Comparison of ENCODE assay signal across 11 mouse cellular contexts in genomic region chr1:84851512-84852235, GRCm38 (mm10). TPM values are rescaled to one million over a fixed set of nuclear protein-coding genes. Genes with fewer than 3 reads are reported as not detected.
A peak's percentile ranks its signal among the peaks of the same experiment; 100 is the strongest.
DNase-seq lines count a peak whose midpoint lies in the region; ATAC-seq and TF ChIP-seq lines count a peak whose summit lies in the region.
"Had no signal": no experiment of that assay in that cellular context is flagged by ENCODE, and none has a peak within 500 bp of the region (broad histone marks: within the 10 kb centered on the region; RNA-seq: fewer than 3 reads in every experiment).

No protein-coding gene starts in this region.

- H3K4me1 ChIP-seq in midbrain, embryonic 10.5 days: peaks cover 15% of the 10 kb centered on the region
- no peaks in the 10 kb centered on the region for H3K4me1 ChIP-seq in midbrain, postnatal 0 days (ENCODE audit: insufficient read depth, low read length)
- H3K4me1 ChIP-seq in intestine, embryonic 16.5 days (ENCODE audit: control insufficient read depth, insufficient read depth, low read length): peaks cover 3% of the 10 kb centered on the region; the same call in 1 of the 2 replicates
- peaks cover 57% of the 10 kb centered on the region for H3K4me1 ChIP-seq in liver, embryonic 12.5 days

- WGBS in midbrain, embryonic 10.5 days: 36% methylated on average over 9 of the region's 9 CpGs
- WGBS in midbrain, postnatal 0 days: 32% methylated on average over 9 of the region's 9 CpGs
- WGBS in intestine, embryonic 16.5 days: 33% methylated on average over 9 of the region's 9 CpGs
- 34% methylated on average over 9 of the region's 9 CpGs for WGBS in liver, embryonic 12.5 days (ENCODE audit: insufficient replicate concordance)

- H3K36me3 ChIP-seq in midbrain, embryonic 10.5 days: peaks cover 21% of the 10 kb centered on the region
- H3K36me3 ChIP-seq in midbrain, postnatal 0 days (ENCODE audit: insufficient read depth, low read length): no peaks in the 10 kb centered on the region
- no peaks in the 10 kb centered on the region for H3K36me3 ChIP-seq in intestine, embryonic 16.5 days (ENCODE audit: control insufficient read depth, insufficient read depth, low read length)
- no peaks in the 10 kb centered on the region for H3K36me3 ChIP-seq in liver, embryonic 12.5 days

- peak overlapping the region; percentile 65; the same call in 1 of the 2 replicates for H3K27ac ChIP-seq in midbrain, embryonic 10.5 days (replicated peaks)
- no peak overlapping the region for H3K27ac ChIP-seq in midbrain, postnatal 0 days (ENCODE audit: low read depth, low read length)
- no peak overlapping the region for H3K27ac ChIP-seq in intestine, embryonic 16.5 days (ENCODE audit: low read length)
- H3K27ac ChIP-seq in liver, embryonic 12.5 days: peak overlapping the region; percentile 77

- intact Hi-C loops in left cerebral cortex, postnatal 4 days (cut with DNase I): no loop called here

- no peaks in the 10 kb centered on the region for H3K27me3 ChIP-seq in midbrain, embryonic 10.5 days (ENCODE audit: low read depth, poor library complexity, severe bottlenecking)
- H3K27me3 ChIP-seq in midbrain, postnatal 0 days (ENCODE audit: insufficient read depth, low read length): no peaks in the 10 kb centered on the region
- no peaks in the 10 kb centered on the region for H3K27me3 ChIP-seq in intestine, embryonic 16.5 days (replicated peaks; ENCODE audit: control insufficient read depth, insufficient read depth, low read length)
- no peaks in the 10 kb centered on the region for H3K27me3 ChIP-seq in liver, embryonic 12.5 days (replicated peaks)

- no peaks in the 10 kb centered on the region for H3K9me3 ChIP-seq in midbrain, embryonic 10.5 days (replicated peaks)
- no peaks in the 10 kb centered on the region for H3K9me3 ChIP-seq in midbrain, postnatal 0 days (ENCODE audit: low read length)
- H3K9me3 ChIP-seq in intestine, embryonic 16.5 days (ENCODE audit: control insufficient read depth, low read length): no peaks in the 10 kb centered on the region
- H3K9me3 ChIP-seq in liver, embryonic 12.5 days (replicated peaks): no peaks in the 10 kb centered on the region

- H3K4me3 ChIP-seq in midbrain, embryonic 10.5 days: no peak overlapping the region
- no peak overlapping the region for H3K4me3 ChIP-seq in midbrain, postnatal 0 days (ENCODE audit: low read depth, low read length)
- no peak overlapping the region for H3K4me3 ChIP-seq in intestine, embryonic 16.5 days (ENCODE audit: low read length)
- H3K4me3 ChIP-seq in liver, embryonic 12.5 days: no peak overlapping the region

- DNase-seq in midbrain, embryonic 10.5 days (ENCODE audit: low spot score): peak; percentile 37
- DNase-seq in midbrain, postnatal 0 days (ENCODE audit: low spot score): no peak
- no peak for DNase-seq in frontal cortex, adult 2 months (ENCODE audit: extremely low spot score in 1 of 2, low spot score in 1 of 2)
- no peak for DNase-seq in left cerebral cortex, postnatal 4 days
- no peak for DNase-seq in thymus, postnatal 4 days
- DNase-seq: cerebellum, adult 9-10 months; heart, postnatal 14 days; thymus, postnatal 25 days had no signal

- H3K9ac ChIP-seq in midbrain, postnatal 0 days (replicated peaks; ENCODE audit: low read length, poor library complexity, severe bottlenecking): no peak overlapping the region
- H3K9ac ChIP-seq in intestine, embryonic 16.5 days (ENCODE audit: low read depth, low read length): no peak overlapping the region
- no peak overlapping the region for H3K9ac ChIP-seq in liver, embryonic 12.5 days

- no peak for ATAC-seq in midbrain, postnatal 0 days (ENCODE audit: low FRiP score)
- 0 out of 2 replicates have a peak, but pooled peaks have one; percentile 25 for ATAC-seq in intestine, embryonic 16.5 days
- ATAC-seq in liver, embryonic 12.5 days: peak; percentile 78
- ATAC-seq: forebrain, embryonic 14.5 days had no signal

- no peak overlapping the region for H3K4me2 ChIP-seq in midbrain, postnatal 0 days (ENCODE audit: low read depth, low read length, poor library complexity, severe bottlenecking)
- H3K4me2 ChIP-seq in intestine, embryonic 16.5 days (ENCODE audit: low read depth, low read length): no peak overlapping the region
- H3K4me2 ChIP-seq in liver, embryonic 12.5 days: peak overlapping the region; percentile 42

- no peak for TF ChIP-seq CTCF in midbrain, postnatal 0 days (IDR thresholded peaks at IDR 0.05)

RNA-seq across cellular contexts. Expression of gene Trip12, which starts 11.4 kb away (rescaled TPM):
- polyA plus RNA-seq in midbrain, embryonic 10.5 days (2016; fragmentation: Nextera tagmentation; extraction: Ambion mirVana): 70.3 and 86.5 TPM in 2 replicates
- 120 and 154 TPM in 2 replicates for total RNA-seq in midbrain, postnatal 0 days (2014; rRNA removed)
- polyA plus RNA-seq in midbrain, postnatal 0 days (2015; fragmentation: Nextera tagmentation; extraction: Ambion mirVana): 23.8 and 37.1 TPM in 2 replicates
- polyA plus RNA-seq in intestine, embryonic 16.5 days (2015; fragmentation: Nextera tagmentation; extraction: Ambion mirVana): 34.5 and 42.9 TPM in 2 replicates
- polyA plus RNA-seq in liver, embryonic 12.5 days (2016; fragmentation: Nextera tagmentation; extraction: Ambion mirVana): 53.6 and 57.9 TPM in 2 replicates
- 80.3 and 91.5 TPM in 2 replicates for polyA plus RNA-seq in frontal cortex, adult 2 months (2012; rRNA removed)
- 100 to 1,000 TPM; 218 to 235 TPM for total RNA-seq in left cerebral cortex, postnatal 4 days (2021)

RNA-seq across cellular contexts. Expression of gene Fbxo36, which starts 12.0 kb away (rescaled TPM):
- 9.8 and 10.9 TPM in 2 replicates for polyA plus RNA-seq in midbrain, embryonic 10.5 days (2016; fragmentation: Nextera tagmentation; extraction: Ambion mirVana)
- total RNA-seq in midbrain, postnatal 0 days (2014; rRNA removed): 1.3 and 2.6 TPM in 2 replicates
- 6.7 and 7.4 TPM in 2 replicates for polyA plus RNA-seq in midbrain, postnatal 0 days (2015; fragmentation: Nextera tagmentation; extraction: Ambion mirVana)
- 14.9 and 17.1 TPM in 2 replicates for polyA plus RNA-seq in intestine, embryonic 16.5 days (2015; fragmentation: Nextera tagmentation; extraction: Ambion mirVana)
- polyA plus RNA-seq in liver, embryonic 12.5 days (2016; fragmentation: Nextera tagmentation; extraction: Ambion mirVana): 8.5 and 9.8 TPM in 2 replicates
- polyA plus RNA-seq in frontal cortex, adult 2 months (2012; rRNA removed): 7.4 and 8.4 TPM in 2 replicates
- total RNA-seq in left cerebral cortex, postnatal 4 days (2021): 1 to 10 TPM in 1 of 2 experiments, under 1 TPM in 1; 0.99 to 1.2 TPM

Comparison
In these comparisons a context has a peak if more than half of its experiments do, and no peak if none do; other contexts are left out.
1. H3K27ac ChIP-seq: peak in midbrain, embryonic 10.5 days (single experiment) and liver, embryonic 12.5 days (single experiment); none in midbrain, postnatal 0 days (single experiment) and intestine, embryonic 16.5 days (single experiment).